Mouse (Mus musculus): ENCODE data around the gene Gm12185. TPM values are rescaled to one million over a fixed set of nuclear protein-coding genes. Genes with fewer than 3 reads are reported as not detected.
"Not testable (repeated sequence)": the region's sequence is repeated elsewhere in the genome, so short reads cannot be mapped to it uniquely, and the experiment has no call there.

The Gm12185 gene
- polyA plus RNA-seq, 1 experiment = 0.10 TPM

DNA sequence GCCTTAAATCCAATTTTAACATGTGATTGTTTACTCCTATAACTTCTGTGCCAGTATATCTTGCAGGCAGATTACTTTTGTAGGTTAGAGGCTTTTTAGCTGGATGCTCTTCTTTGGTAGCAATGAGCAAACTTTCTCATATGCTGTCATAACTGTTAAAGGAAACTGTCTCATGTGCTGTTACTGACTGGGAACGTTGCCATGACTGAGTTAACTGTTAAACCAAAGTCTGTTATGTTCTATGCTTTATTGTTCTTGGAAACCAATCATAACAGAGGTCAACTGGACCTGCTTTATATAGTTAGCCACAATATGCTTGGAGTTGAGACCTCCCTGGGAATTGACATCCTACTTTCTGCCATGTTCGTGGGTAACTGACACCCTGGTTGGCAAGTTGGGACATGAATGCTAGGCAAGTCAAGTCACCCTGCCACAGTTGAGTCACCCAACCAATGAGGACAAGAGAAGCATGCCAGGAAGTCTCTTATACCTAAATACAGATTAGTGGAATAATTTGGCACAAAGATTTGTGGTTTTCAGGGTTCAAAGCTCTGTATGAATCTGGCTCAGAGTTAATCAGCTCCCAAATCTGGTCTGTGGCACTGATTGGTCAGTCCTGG lies 93.1 kb downstream of the Gm12185 start:
- peak overlapping the region; percentile 0 for H3K4me2 ChIP-seq (ENCODE audit: low read depth)
- no peaks in the 10 kb centered on the region for H3K79me2 ChIP-seq (ENCODE audit: control insufficient read depth, insufficient read depth)
- TF ChIP-seq REST (IDR thresholded peaks at IDR 0.05; ENCODE audit: insufficient read depth, insufficient read length) (no peak), MYOD1 (IDR thresholded peaks at IDR 0.05; ENCODE audit: control insufficient read depth in 1 of 3, insufficient read length in 2 of 3, low read depth in 2 of 3) (no peak), MAX (IDR thresholded peaks at IDR 0.05; ENCODE audit: low read depth) (no peak), POLR2A (IDR thresholded peaks at IDR 0.05; ENCODE audit: insufficient read length, low read depth) (no peak), POLR2AphosphoS2 (IDR thresholded peaks at IDR 0.05; ENCODE audit: insufficient read length, low read depth) (no peak), SRF (IDR thresholded peaks at IDR 0.05; ENCODE audit: control insufficient read depth, insufficient read length, low read depth) (no peak), MYOG (IDR thresholded peaks at IDR 0.05; ENCODE audit: control insufficient read depth in 1 of 3, insufficient read depth in 1 of 3, insufficient read length in 2 of 3, low read depth in 2 of 3) (no peak), E2F4 (IDR thresholded peaks at IDR 0.05; ENCODE audit: insufficient read depth) (no peak), TCF12 (IDR thresholded peaks at IDR 0.05; ENCODE audit: insufficient read depth, poor library complexity, severe bottlenecking) (no peak), TCF3 (IDR thresholded peaks at IDR 0.05; ENCODE audit: insufficient read length, low read depth) (no peak), CEBPB (IDR thresholded peaks at IDR 0.05; ENCODE audit: insufficient read depth, poor library complexity, severe bottlenecking) (no peak), USF1 (IDR thresholded peaks at IDR 0.05; ENCODE audit: low read depth) (no peak)
- no peaks in the 10 kb centered on the region for H3K27me3 ChIP-seq (ENCODE audit: control insufficient read depth, insufficient read depth, insufficient read length)
- no peaks in the 10 kb centered on the region for H3K36me3 ChIP-seq (ENCODE audit: control insufficient read depth, insufficient read depth)
- no peak overlapping the region for H3K4me3 ChIP-seq
- H3ac ChIP-seq (ENCODE audit: control insufficient read depth, insufficient read length) = no peak overlapping the region

GRCm38 (mm10) chr11:48876680-48877079 lies 115.3 kb downstream of the Gm12185 start:
- no peaks in the 10 kb centered on the region for H3K79me2 ChIP-seq (ENCODE audit: control insufficient read depth, insufficient read depth)
- no peaks in the 10 kb centered on the region for H3K27me3 ChIP-seq (ENCODE audit: control insufficient read depth, insufficient read depth, insufficient read length)
- no peak overlapping the region for H3ac ChIP-seq (ENCODE audit: control insufficient read depth, insufficient read length)
- H3K4me3 ChIP-seq = no peak overlapping the region
- TF ChIP-seq MAX (IDR thresholded peaks at IDR 0.05; ENCODE audit: low read depth) (no peak), POLR2A (IDR thresholded peaks at IDR 0.05; ENCODE audit: insufficient read length, low read depth) (no peak), USF1 (IDR thresholded peaks at IDR 0.05; ENCODE audit: low read depth) (no peak), TCF3 (IDR thresholded peaks at IDR 0.05; ENCODE audit: insufficient read length, low read depth) (no peak), CEBPB (IDR thresholded peaks at IDR 0.05; ENCODE audit: insufficient read depth, poor library complexity, severe bottlenecking) (no peak), REST (IDR thresholded peaks at IDR 0.05; ENCODE audit: insufficient read depth, insufficient read length) (no peak), E2F4 (IDR thresholded peaks at IDR 0.05; ENCODE audit: insufficient read depth) (no peak), TCF12 (IDR thresholded peaks at IDR 0.05; ENCODE audit: insufficient read depth, poor library complexity, severe bottlenecking) (no peak), POLR2AphosphoS2 (IDR thresholded peaks at IDR 0.05; ENCODE audit: insufficient read length, low read depth) (no peak), MYOG (IDR thresholded peaks at IDR 0.05; ENCODE audit: control insufficient read depth in 1 of 3, insufficient read depth in 1 of 3, insufficient read length in 2 of 3, low read depth in 2 of 3) (no peak), MYOD1 (IDR thresholded peaks at IDR 0.05; ENCODE audit: control insufficient read depth in 1 of 3, insufficient read length in 2 of 3, low read depth in 2 of 3) (no peak), SRF (IDR thresholded peaks at IDR 0.05; ENCODE audit: control insufficient read depth, insufficient read length, low read depth) (no peak)
- no peaks in the 10 kb centered on the region for H3K36me3 ChIP-seq (ENCODE audit: control insufficient read depth, insufficient read depth)
- H3K4me2 ChIP-seq (ENCODE audit: low read depth) = no peak overlapping the region

- H3ac ChIP-seq (ENCODE audit: control insufficient read depth, insufficient read length); H3K79me2 ChIP-seq (ENCODE audit: control insufficient read depth, insufficient read depth); H3K27me3 ChIP-seq (ENCODE audit: control insufficient read depth, insufficient read depth, insufficient read length); H3K36me3 ChIP-seq (ENCODE audit: control insufficient read depth, insufficient read depth); H3K4me2 ChIP-seq (ENCODE audit: low read depth); H3K4me3 ChIP-seq: not testable (repeated sequence)
Observed at GRCm38 (mm10) chr11:48875343-48875837, 116.6 kb downstream of the Gm12185 start.

DNA sequence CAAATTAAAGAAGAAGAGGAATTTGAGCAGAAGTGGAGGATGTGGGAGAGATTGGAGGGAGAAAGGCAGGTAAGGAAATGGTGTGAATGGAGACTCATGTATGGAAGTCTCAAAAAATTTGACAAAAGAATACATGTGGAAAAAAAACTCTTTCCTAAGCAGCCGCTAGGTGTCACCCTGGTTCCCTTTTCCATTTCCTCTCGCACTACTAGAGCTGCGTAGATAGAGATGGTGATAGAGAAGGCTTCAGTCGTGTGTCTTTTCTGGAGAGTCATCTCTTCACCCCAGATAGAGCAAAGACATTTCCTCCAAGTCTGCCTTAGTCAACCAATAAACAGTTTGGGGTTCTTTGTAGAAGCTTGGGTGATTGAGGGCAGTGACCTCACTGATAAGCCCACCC lies 117.6 kb downstream of the Gm12185 start:
- H3K36me3 ChIP-seq (ENCODE audit: control insufficient read depth, insufficient read depth) = no peaks in the 10 kb centered on the region
- H3K27me3 ChIP-seq (ENCODE audit: control insufficient read depth, insufficient read depth, insufficient read length) = no peaks in the 10 kb centered on the region
- TF ChIP-seq USF1 (IDR thresholded peaks at IDR 0.05; ENCODE audit: low read depth) (no peak), REST (IDR thresholded peaks at IDR 0.05; ENCODE audit: insufficient read depth, insufficient read length) (no peak), MYOD1 (IDR thresholded peaks at IDR 0.05; ENCODE audit: control insufficient read depth in 1 of 3, insufficient read length in 2 of 3, low read depth in 2 of 3) (no peak), E2F4 (IDR thresholded peaks at IDR 0.05; ENCODE audit: insufficient read depth) (no peak), MYOG (IDR thresholded peaks at IDR 0.05; ENCODE audit: control insufficient read depth in 1 of 3, insufficient read depth in 1 of 3, insufficient read length in 2 of 3, low read depth in 2 of 3) (no peak), TCF12 (IDR thresholded peaks at IDR 0.05; ENCODE audit: insufficient read depth, poor library complexity, severe bottlenecking) (no peak), POLR2A (IDR thresholded peaks at IDR 0.05; ENCODE audit: insufficient read length, low read depth) (no peak), TCF3 (IDR thresholded peaks at IDR 0.05; ENCODE audit: insufficient read length, low read depth) (no peak), POLR2AphosphoS2 (IDR thresholded peaks at IDR 0.05; ENCODE audit: insufficient read length, low read depth) (no peak), CEBPB (IDR thresholded peaks at IDR 0.05; ENCODE audit: insufficient read depth, poor library complexity, severe bottlenecking) (no peak), SRF (IDR thresholded peaks at IDR 0.05; ENCODE audit: control insufficient read depth, insufficient read length, low read depth) (no peak)
- no peak overlapping the region for H3K4me3 ChIP-seq
- no peak overlapping the region for H3ac ChIP-seq (ENCODE audit: control insufficient read depth, insufficient read length)
- H3K79me2 ChIP-seq (ENCODE audit: control insufficient read depth, insufficient read depth) = peaks cover 9% of the 10 kb centered on the region
- peak overlapping the region; percentile 98 for H3K4me2 ChIP-seq (ENCODE audit: low read depth)
